Mouse (Mus musculus) spleen, adult 2 months (tissue): Measurements from ENCODE around the gene Atxn1. TPM values are rescaled to one million over a fixed set of nuclear protein-coding genes. Genes with fewer than 3 reads are reported as not detected.

Experiments used
- DNase-seq, 2 experiments: peaks; one replicate each; pipeline versions ENCODE4 v3.0.0 to v3.0.0-alpha.2; 2012 to 2021; ENCODE audit warnings: low spot score in 2 of 2, low read depth in 1 of 2
- H3K27ac ChIP-seq: fragments of 200-500 bp; 2 replicates; pipeline ENCODE4 v1.5.1; 2012; ENCODE audit warnings: low read length, inconsistent platforms; ENCODE audit not compliant: insufficient read depth
- H3K27me3 ChIP-seq: fragments of 200-500 bp; 2 replicates; pipeline ENCODE4 v1.6.1; 2012; ENCODE audit warnings: mild to moderate bottlenecking, moderate library complexity, low read length, inconsistent platforms; ENCODE audit not compliant: control insufficient read depth, insufficient read depth
- H3K36me3 ChIP-seq: fragments of 200-500 bp; 2 replicates; pipeline ENCODE4 v1.6.1; 2012; ENCODE audit warnings: mild to moderate bottlenecking, low read length, inconsistent platforms; ENCODE audit not compliant: control insufficient read depth, insufficient read depth
- H3K4me1 ChIP-seq: fragments of 200-500 bp; 2 replicates; pipeline ENCODE4 v1.6.1; 2011; ENCODE audit warnings: inconsistent platforms; ENCODE audit not compliant: control insufficient read depth, insufficient read depth, insufficient read length
- H3K4me3 ChIP-seq: fragments of 200-500 bp; 2 replicates; pipeline ENCODE4 v1.5.1; 2011; ENCODE audit warnings: mild to moderate bottlenecking, inconsistent platforms; ENCODE audit not compliant: insufficient read depth, insufficient read length; ENCODE audit errors: extremely low read depth
- CTCF ChIP-seq: fragments of 200-500 bp; IDR thresholded peaks from 2 replicates; pipeline ENCODE4 v1.5.1; 2011; ENCODE audit warnings: mild to moderate bottlenecking, inconsistent platforms; ENCODE audit not compliant: insufficient read depth, insufficient read length, insufficient replicate concordance; ENCODE audit errors: extremely low read depth
- POLR2A ChIP-seq: fragments of 200-500 bp; IDR thresholded peaks from 2 replicates; pipeline ENCODE4 v1.6.1; 2011; ENCODE audit warnings: low read depth, low read length, inconsistent platforms
- WGBS: fragments of 180-500 bp; shearing (Covaris S2); methylation state at CpG from one replicate; pipeline ENCODE4 v1.1.7; 2018; 5-methylcytosine and 5-hydroxymethylcytosine counted together
- polyA plus RNA-seq: library from polyadenylated mRNA; depleted of rRNA; stranded (reverse); fragments of >200 nt; gene quantifications from 2 replicates; pipeline ENCODE4 v1.2.3, GENCODE M21; 2012

Gene Atxn1
- polyA plus RNA-seq, 1 experiment = 10.6 TPM

- H3K36me3 ChIP-seq = no peaks in the 10 kb centered on the region
- H3K27ac ChIP-seq = no peak overlapping the region
- H3K4me1 ChIP-seq = peaks cover 3% of the 10 kb centered on the region; the same call in 1 of the 2 replicates
- 93% methylated on average over 2 of the region's 2 CpGs for WGBS
- no peak overlapping the region for H3K4me3 ChIP-seq
- H3K27me3 ChIP-seq = no peaks in the 10 kb centered on the region
- TF ChIP-seq POLR2A (no peak), CTCF (no peak)
- DNase-seq = no peak
Measured at GRCm38 (mm10) chr13:45834300-45834699, 130.5 kb downstream of the Atxn1 start.

- no peak overlapping the region for H3K27ac ChIP-seq
- WGBS = 66% methylated on average over 11 of the region's 11 CpGs
- no peak for DNase-seq
- H3K27me3 ChIP-seq = no peaks in the 10 kb centered on the region
- TF ChIP-seq POLR2A (no peak), CTCF (no peak)
- no peak overlapping the region for H3K4me3 ChIP-seq
- no peaks in the 10 kb centered on the region for H3K36me3 ChIP-seq
- peaks cover 3% of the 10 kb centered on the region; the same call in 1 of the 2 replicates for H3K4me1 ChIP-seq
Measured at GRCm38 (mm10) chr13:45832695-45833350, 132.0 kb downstream of the Atxn1 start.

DNA sequence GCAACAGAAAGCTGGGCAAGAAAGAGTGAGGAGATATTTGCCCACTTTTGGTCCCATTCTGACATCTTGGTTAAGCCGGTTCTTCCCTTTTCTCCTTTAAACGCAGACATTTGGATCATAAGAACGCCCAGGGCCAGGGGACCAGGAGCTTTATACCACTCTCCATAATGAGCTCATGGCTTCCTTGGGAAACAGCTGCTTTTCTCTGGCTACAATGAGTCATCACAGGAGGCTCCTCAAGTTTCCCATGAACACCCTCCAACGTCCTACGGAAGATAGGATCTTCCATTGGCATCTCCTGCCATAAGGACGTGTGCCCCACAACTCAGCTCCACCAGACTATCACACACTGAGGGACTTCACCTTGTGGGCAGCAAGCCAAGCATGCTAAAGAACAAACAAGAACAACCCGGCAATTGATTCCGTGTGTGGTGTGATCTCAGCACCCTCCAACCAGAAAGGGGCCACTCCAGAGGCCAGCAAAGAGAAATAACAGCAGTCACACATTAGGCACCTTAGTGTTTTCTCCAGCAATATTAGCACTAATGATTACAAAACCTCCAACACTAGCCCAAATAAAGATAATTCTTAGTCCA, 135.4 kb downstream of the Atxn1 start:
- no peak for TF ChIP-seq CTCF
- TF ChIP-seq POLR2A = no peak

DNA sequence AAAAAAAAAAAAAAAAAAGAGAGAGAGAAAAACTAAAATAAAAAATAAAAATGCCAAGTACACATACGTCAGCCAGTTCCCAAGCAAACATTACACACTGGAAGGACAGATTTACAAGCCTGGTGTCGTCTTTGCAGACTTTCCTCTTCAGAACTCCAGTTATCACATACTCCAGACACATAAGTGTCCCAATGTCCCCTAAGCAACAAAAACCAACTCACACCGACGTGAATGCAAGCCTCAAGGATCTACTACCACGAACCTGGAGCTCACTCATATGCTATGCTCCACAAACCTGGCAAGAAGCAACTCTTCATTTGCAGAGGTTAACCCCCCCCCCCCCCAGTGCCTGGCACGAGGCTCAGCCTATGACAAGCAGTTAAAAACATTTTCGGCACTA, 136.8 kb downstream of the Atxn1 start:
- Histone ChIP-seq H3K27me3 (no peaks in the 10 kb centered on the region), H3K4me1 (no peaks in the 10 kb centered on the region; the same call in 1 of the 2 replicates), H3K36me3 (no peaks in the 10 kb centered on the region), H3K4me3 (no peak overlapping the region), H3K27ac (no peak overlapping the region)
- TF ChIP-seq CTCF (no peak), POLR2A (no peak)
- DNase-seq = no peak
- 85% methylated on average over 7 of the region's 7 CpGs for WGBS

More for the DNA sequence above, 135.4 kb downstream of the Atxn1 start:
- WGBS = 84% methylated on average over 8 of the region's 8 CpGs
- Histone ChIP-seq H3K27ac (no peak overlapping the region), H3K36me3 (no peaks in the 10 kb centered on the region), H3K27me3 (no peaks in the 10 kb centered on the region), H3K4me3 (no peak overlapping the region), H3K4me1 (no peaks in the 10 kb centered on the region; the same call in 1 of the 2 replicates)
- no peak for DNase-seq

- DNase-seq = no peak
- Histone ChIP-seq H3K4me3 (no peak overlapping the region), H3K36me3 (no peaks in the 10 kb centered on the region), H3K27me3 (no peaks in the 10 kb centered on the region), H3K4me1 (no peaks in the 10 kb centered on the region; the same call in 1 of the 2 replicates), H3K27ac (no peak overlapping the region)
- TF ChIP-seq CTCF = no peak
- no peak for TF ChIP-seq POLR2A
- 85% methylated on average over 4 of the region's 4 CpGs for WGBS
Measured at GRCm38 (mm10) chr13:45827619-45828018, 137.2 kb downstream of the Atxn1 start.

DNA sequence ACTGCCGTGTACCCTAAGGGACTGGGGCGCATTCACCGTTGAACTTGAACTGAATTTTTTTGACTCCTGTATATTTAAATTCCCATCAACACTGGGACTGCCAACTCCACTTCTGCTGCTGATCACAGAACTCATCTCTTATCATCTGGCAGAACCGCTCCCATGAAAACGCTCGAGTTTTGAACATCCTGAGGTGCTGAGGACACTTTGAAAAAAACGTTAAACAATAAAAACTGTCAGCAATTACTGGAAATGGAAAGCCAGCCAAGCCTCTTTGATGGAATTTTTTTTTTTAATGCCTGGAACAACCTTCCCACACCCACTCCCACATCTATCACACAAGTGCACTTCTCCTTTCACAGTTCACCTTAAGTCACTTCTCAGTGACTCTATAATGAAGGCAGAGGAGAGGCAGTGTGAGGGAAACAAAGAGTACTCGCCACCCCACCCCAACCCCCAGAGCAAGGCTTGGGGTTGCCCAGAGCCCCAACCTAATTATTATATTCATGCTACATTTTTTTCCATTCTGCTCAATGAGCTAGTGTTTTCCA, 137.7 kb downstream of the Atxn1 start:
- 82% methylated on average over 8 of the region's 8 CpGs for WGBS
- no peaks in the 10 kb centered on the region for H3K27me3 ChIP-seq
- TF ChIP-seq POLR2A (no peak), CTCF (no peak)

GRCm38 (mm10) chr13:45822491-45822829, 142.3 kb downstream of the Atxn1 start:
- 89% methylated on average over 4 of the region's 4 CpGs for WGBS
- TF ChIP-seq CTCF (no peak), POLR2A (no peak)
- no peak overlapping the region for H3K4me3 ChIP-seq

More for the DNA sequence above, 137.7 kb downstream of the Atxn1 start:
- Histone ChIP-seq H3K27ac (no peak overlapping the region), H3K4me3 (no peak overlapping the region), H3K36me3 (no peaks in the 10 kb centered on the region), H3K4me1 (no peaks in the 10 kb centered on the region)
- DNase-seq = no peak

More at GRCm38 (mm10) chr13:45822491-45822829, 142.3 kb downstream of the Atxn1 start:
- Histone ChIP-seq H3K27me3 (no peaks in the 10 kb centered on the region), H3K36me3 (no peaks in the 10 kb centered on the region), H3K4me1 (no peaks in the 10 kb centered on the region), H3K27ac (no peak overlapping the region)
- no peak for DNase-seq
